In genomic region chr8:94746832-94747231, GRCm38 (mm10) we compare ENCODE assay signal across 23 mouse cellular contexts. TPM values are rescaled to one million over a fixed set of nuclear protein-coding genes. Genes with fewer than 3 reads are reported as not detected.
DNase-seq lines count a peak whose midpoint lies in the region; ATAC-seq and TF ChIP-seq lines count a peak whose summit lies in the region.
"Had no signal": no experiment of that assay in that cellular context is flagged by ENCODE, and none has a peak within 500 bp of the region (broad histone marks: within the 10 kb centered on the region; RNA-seq: fewer than 3 reads in every experiment).

No protein-coding gene starts in this region.

- no peak for ATAC-seq in midbrain, embryonic 11.5 days (ENCODE audit: low FRiP score)
- no peak for ATAC-seq in midbrain, postnatal 0 days (ENCODE audit: low FRiP score)
- ATAC-seq: activated CD4-positive, CD25-positive, alpha-beta regulatory T cell, adult 4 months; CD4-positive, CD25-positive, alpha-beta regulatory T cell, adult 4 months; Patski had no signal

- no peak overlapping the region for H3K9ac ChIP-seq in midbrain, embryonic 11.5 days (ENCODE audit: low read length)
- H3K9ac ChIP-seq in midbrain, postnatal 0 days (replicated peaks; ENCODE audit: low read length, poor library complexity, severe bottlenecking) = no peak overlapping the region
- H3K9ac ChIP-seq in CH12.LX (ENCODE audit: insufficient read depth, low read depth) = peak overlapping the region; percentile 92

- peaks cover 25% of the 10 kb centered on the region for H3K79me2 ChIP-seq in CH12.LX (replicated peaks; ENCODE audit: control insufficient read depth, extremely low read depth, insufficient read depth, poor library complexity, severe bottlenecking)

- H3K4me1 ChIP-seq in midbrain, embryonic 11.5 days (ENCODE audit: control insufficient read depth, insufficient read depth, low read length) = no peaks in the 10 kb centered on the region
- no peaks in the 10 kb centered on the region for H3K4me1 ChIP-seq in midbrain, postnatal 0 days (ENCODE audit: insufficient read depth, low read length)
- peaks cover 23 to 65% of the 10 kb centered on the region in 2 experiments for H3K4me1 ChIP-seq in CH12.LX (ENCODE audit: control insufficient read depth in 1 of 2, insufficient read depth in 2 of 2)

- H3K4me2 ChIP-seq in midbrain, embryonic 11.5 days = no peak overlapping the region
- no peak overlapping the region for H3K4me2 ChIP-seq in midbrain, postnatal 0 days (ENCODE audit: low read depth, low read length, poor library complexity, severe bottlenecking)
- peak overlapping the region; percentile 85 for H3K4me2 ChIP-seq in CH12.LX (ENCODE audit: insufficient read depth, low read depth, poor library complexity, severe bottlenecking)

- DNase-seq in heart, adult 11 months = peak; percentile 80
- no peak for DNase-seq in heart, adult 18-20 months
- DNase-seq in midbrain, embryonic 11.5 days (ENCODE audit: low spot score, missing footprints) = peak; percentile 17
- DNase-seq in midbrain, postnatal 0 days (ENCODE audit: low spot score) = no peak
- no peak for DNase-seq in CH12.LX (ENCODE audit: extremely low read depth)
- no peak for DNase-seq in gastrocnemius, postnatal 36 days
- DNase-seq: adrenal gland, adult 2 months; adrenal gland, adult 8-10 months; adrenal gland, postnatal 10 days; adrenal gland, postnatal 14 days; adrenal gland, postnatal 25 days; adrenal gland, postnatal 36 days; B cell, adult 2 months; cerebellum, adult 11 months; cerebellum, adult 11-12 months; cerebellum, adult 18-20 months; cerebellum, adult 2 months had no signal

- H3K27me3 ChIP-seq in midbrain, embryonic 11.5 days (ENCODE audit: control insufficient read depth, insufficient read depth, low read length) = no peaks in the 10 kb centered on the region
- no peaks in the 10 kb centered on the region for H3K27me3 ChIP-seq in midbrain, postnatal 0 days (ENCODE audit: insufficient read depth, low read length)
- H3K27me3 ChIP-seq in CH12.LX (replicated peaks) = no peaks in the 10 kb centered on the region
- H3K27me3 ChIP-seq: Patski had no signal

- WGBS in midbrain, embryonic 11.5 days = 82% methylated on average over 8 of the region's 8 CpGs
- 83% methylated on average over 8 of the region's 8 CpGs for WGBS in midbrain, postnatal 0 days

- dilution Hi-C loops in CH12.LX (cut with MboI; ENCODE audit: extremely low pct_ligation_motif_present, extremely low pct_unique_long_range_greater_than_20kb, low sequenced_read_pairs) = no loop called here

- no peaks in the 10 kb centered on the region for H3K36me3 ChIP-seq in midbrain, embryonic 11.5 days (ENCODE audit: control insufficient read depth, insufficient read depth, low read length)
- no peaks in the 10 kb centered on the region for H3K36me3 ChIP-seq in midbrain, postnatal 0 days (ENCODE audit: insufficient read depth, low read length)
- peaks cover 49 to 61% of the 10 kb centered on the region in 2 experiments for H3K36me3 ChIP-seq in CH12.LX (replicated peaks in 1 of 2; ENCODE audit: control insufficient read depth in 1 of 2, insufficient read depth in 1 of 2, low read length in 1 of 2)
- H3K36me3 ChIP-seq: G1E had no signal

- in situ Hi-C loops in CH12.LX (cut with MboI; ENCODE audit: low pct_ligation_motif_present, low pct_unique_long_range_greater_than_20kb, low sequenced_read_pairs) = no loop called here

- no peaks in the 10 kb centered on the region for H3K9me3 ChIP-seq in midbrain, embryonic 11.5 days (ENCODE audit: control insufficient read depth, low read length)
- no peaks in the 10 kb centered on the region for H3K9me3 ChIP-seq in midbrain, postnatal 0 days (ENCODE audit: low read length)
- H3K9me3 ChIP-seq in CH12.LX (replicated peaks; ENCODE audit: low read length) = no peaks in the 10 kb centered on the region
- H3K9me3 ChIP-seq: G1E had no signal

- no peak for TF ChIP-seq EP300 in CH12.LX (IDR thresholded peaks at IDR 0.05; ENCODE audit: low read length)

- no peak overlapping the region for H3K4me3 ChIP-seq in midbrain, embryonic 11.5 days (ENCODE audit: low read depth, low read length)
- no peak overlapping the region for H3K4me3 ChIP-seq in midbrain, postnatal 0 days (ENCODE audit: low read depth, low read length)
- peak overlapping the region; percentile 63 to 82 (median 76) for H3K4me3 ChIP-seq in CH12.LX (replicated peaks in 1 of 3; ENCODE audit: low read depth in 2 of 3, low read length in 2 of 3, poor library complexity in 1 of 3)

- no peak overlapping the region for H3K27ac ChIP-seq in midbrain, embryonic 11.5 days (ENCODE audit: low read depth, low read length)
- H3K27ac ChIP-seq in midbrain, postnatal 0 days (ENCODE audit: low read depth, low read length) = no peak overlapping the region
- peak overlapping the region; percentile 96 for H3K27ac ChIP-seq in CH12.LX (ENCODE audit: insufficient read depth, low read depth)

- TF ChIP-seq POLR2A in CH12.LX (IDR thresholded peaks at IDR 0.05; ENCODE audit: low read depth, low read length) = peak; percentile 45; the same call in 1 of the 2 replicates

- no peak for TF ChIP-seq CTCF in midbrain, postnatal 0 days (IDR thresholded peaks at IDR 0.05)
- no peak for TF ChIP-seq CTCF in CH12.LX (conservative IDR thresholded peaks at IDR 0.05 in 1 of 2, IDR thresholded peaks at IDR 0.05 in 1 of 2; ENCODE audit: low read depth in 2 of 2, low read length in 2 of 2)

- TF ChIP-seq RAD21 in CH12.LX (IDR thresholded peaks at IDR 0.05; ENCODE audit: low read depth, low read length) = no peak

- intact Hi-C loops in gastrocnemius, postnatal 36 days (cut with DNase I) = no loop called here

TF ChIP-seq in CH12.LX, 34 proteins besides CTCF, POLR2A, EP300 and RAD21:
- TF ChIP-seq MAX (IDR thresholded peaks at IDR 0.05; ENCODE audit: low read length) = 0 out of 2 replicates have a peak, but pooled peaks have one; percentile 17
- TF ChIP-seq ETS1 (conservative IDR thresholded peaks at IDR 0.05; ENCODE audit: low read depth, low read length) = no peak
- TF ChIP-seq MXI1 (IDR thresholded peaks at IDR 0.05; ENCODE audit: low read depth, low read length) = peak; percentile 42
- peak; percentile 95 for TF ChIP-seq CHD1 (IDR thresholded peaks at IDR 0.05; ENCODE audit: low read depth, low read length)

RNA-seq across cellular contexts. Expression of gene Ccl22, which starts 1.4 kb away (rescaled TPM):
- total RNA-seq in heart, adult 18-20 months (2021) = 1 to 10 TPM in 1 of 2 experiments, not detected in 1; 1.3 TPM
- not detected in 2 replicates for polyA plus RNA-seq in midbrain, embryonic 11.5 days (2014; fragmentation: Nextera tagmentation; extraction: Ambion mirVana)
- total RNA-seq in midbrain, postnatal 0 days (2014; rRNA removed) = not detected in 2 replicates
- polyA plus RNA-seq in midbrain, postnatal 0 days (2015; fragmentation: Nextera tagmentation; extraction: Ambion mirVana) = not detected in 2 replicates
- total RNA-seq in CH12.LX (2012; rRNA removed) = 1,648 and 3,114 TPM in 2 replicates
- total RNA-seq in CH12.LX (2014; rRNA removed) = 1,111 and 1,396 TPM in 2 replicates
- 4,019 and 4,546 TPM in 2 replicates for polyA plus RNA-seq in CH12.LX (2012; ENCODE audit: insufficient read length, low read depth)
- total RNA-seq in gastrocnemius, postnatal 36 days (2021) = not detected
- total RNA-seq: adrenal gland, adult 2 months; adrenal gland, postnatal 25 days; adrenal gland, postnatal 36 days; MEL had no signal
- polyA plus RNA-seq: C2C12; CD4-positive, CD25-positive, alpha-beta regulatory T cell, adult 4 months; Patski had no signal

RNA-seq across cellular contexts. Expression of gene Cx3cl1, which starts 25.0 kb away (rescaled TPM):
- total RNA-seq in heart, adult 18-20 months (2021) = 1 to 10 TPM; 5.7 to 6.1 TPM
- polyA plus RNA-seq in midbrain, embryonic 11.5 days (2014; fragmentation: Nextera tagmentation; extraction: Ambion mirVana) = 9.4 and 10.4 TPM in 2 replicates
- total RNA-seq in midbrain, postnatal 0 days (2014; rRNA removed) = 82.0 and 111 TPM in 2 replicates
- polyA plus RNA-seq in midbrain, postnatal 0 days (2015; fragmentation: Nextera tagmentation; extraction: Ambion mirVana) = 105 and 110 TPM in 2 replicates
- total RNA-seq in CH12.LX (2012; rRNA removed) = 2.5 and 3.7 TPM in 2 replicates
- total RNA-seq in CH12.LX (2014; rRNA removed) = 0.19 TPM in 1 of 2 replicates, not detected in the other
- 4.2 and 4.6 TPM in 2 replicates for polyA plus RNA-seq in CH12.LX (2012; ENCODE audit: insufficient read length, low read depth)
- total RNA-seq in gastrocnemius, postnatal 36 days (2021) = 1 to 10 TPM in 1 of 2 experiments, under 1 TPM in 1; 0.52 to 1.6 TPM
- total RNA-seq: MEL had no signal
- polyA plus RNA-seq: activated CD4-positive, CD25-positive, alpha-beta regulatory T cell, adult 4 months; CD4-positive, CD25-positive, alpha-beta regulatory T cell, adult 4 months; G1E had no signal

RNA-seq across cellular contexts. Expression of gene Pllp, which starts 50.8 kb away (rescaled TPM):
- total RNA-seq in heart, adult 18-20 months (2021) = under 1 TPM; 0.69 to 0.87 TPM
- polyA plus RNA-seq in midbrain, embryonic 11.5 days (2014; fragmentation: Nextera tagmentation; extraction: Ambion mirVana) = 0.66 TPM in 1 of 2 replicates, not detected in the other
- 8.4 and 9.8 TPM in 2 replicates for total RNA-seq in midbrain, postnatal 0 days (2014; rRNA removed)
- 8.6 and 10.5 TPM in 2 replicates for polyA plus RNA-seq in midbrain, postnatal 0 days (2015; fragmentation: Nextera tagmentation; extraction: Ambion mirVana)
- total RNA-seq in CH12.LX (2012; rRNA removed) (25.9 and 29.5 TPM in 2 replicates), CH12.LX (2014; rRNA removed) (5.1 and 5.3 TPM in 2 replicates)
- polyA plus RNA-seq in CH12.LX (2012; ENCODE audit: insufficient read length, low read depth) = 3.7 and 6.1 TPM in 2 replicates
- 1 to 10 TPM in 1 of 2 experiments, under 1 TPM in 1; 0.51 to 3.4 TPM for total RNA-seq in gastrocnemius, postnatal 36 days (2021)
- total RNA-seq: MEL had no signal
- polyA plus RNA-seq: G1E had no signal

Comparison
In these comparisons a context has a peak if more than half of its experiments do, and no peak if none do; other contexts are left out.
1. DNase-seq: peak in heart, adult 11 months (single experiment) and midbrain, embryonic 11.5 days (single experiment); none in heart, adult 18-20 months (0 of 2), midbrain, postnatal 0 days (single experiment), CH12.LX (single experiment) and gastrocnemius, postnatal 36 days (0 of 2).
2. H3K4me3 ChIP-seq: peak in CH12.LX (3 of 3); none in midbrain, embryonic 11.5 days (single experiment) and midbrain, postnatal 0 days (single experiment).
3. RNA of gene Ccl22, which starts 1.4 kb away (total RNA-seq): 1,111 to 3,114 TPM in CH12.LX; 1.3 TPM in heart, adult 18-20 months, not detected in gastrocnemius, postnatal 36 days and not detected in midbrain, postnatal 0 days; every median in the first group is over 100 times any median in the second.
4. RNA of gene Cx3cl1, which starts 25.0 kb away (total RNA-seq): 82.0 to 111 TPM in midbrain, postnatal 0 days; 5.7 to 6.1 TPM in heart, adult 18-20 months, 0.19 to 3.7 TPM in CH12.LX and 0.52 to 1.6 TPM in gastrocnemius, postnatal 36 days; every median in the first group is over 10 times any median in the second.